Mouse (Mus musculus): ENCODE measurements at regions not wholly inside any gene's neighbourhood (a gene's known extent, or its start where the extent isn't known, plus 50 kb on each side); places are given as distances from the start of the nearest gene placed in this dataset.
A peak's percentile ranks its signal among the peaks of the same experiment; 100 is the strongest.

DNA sequence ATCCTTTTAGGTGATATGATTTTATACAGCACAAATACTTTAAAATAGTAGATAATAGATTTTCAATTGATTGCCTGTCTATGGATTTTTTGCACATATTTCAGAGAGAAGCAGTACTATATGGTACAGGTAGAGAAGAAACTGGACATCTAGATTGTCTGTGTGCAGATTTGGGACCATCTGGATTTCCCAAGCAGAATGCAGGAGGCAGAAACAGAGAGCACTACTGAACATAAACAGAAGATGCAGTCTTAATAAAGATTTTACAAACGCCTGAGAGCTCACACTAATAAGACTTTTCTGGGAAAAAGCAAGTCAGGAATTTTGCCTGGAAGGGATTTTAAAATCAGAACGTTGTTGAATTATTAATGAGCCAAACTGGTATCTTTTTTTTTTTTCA is 432.9 kb downstream of the Col11a1 start:
- WGBS = 36% methylated on average over 2 of the region's 2 CpGs
- no peak for ATAC-seq
- H3K9me3 ChIP-seq (ENCODE audit: low read length) = no peaks in the 10 kb centered on the region
- H3K4me3 ChIP-seq (ENCODE audit: low read length) = no peak overlapping the region
- no peak for DNase-seq (ENCODE audit: low spot score)
- no peak overlapping the region for H3K27ac ChIP-seq
- TF ChIP-seq CTCF (IDR thresholded peaks at IDR 0.05; ENCODE audit: low read depth) = no peak
- H3K27me3 ChIP-seq (ENCODE audit: insufficient read depth, low read length) = no peaks in the 10 kb centered on the region
- H3K9ac ChIP-seq (replicated peaks; ENCODE audit: low read length) = no peak overlapping the region
- H3K4me1 ChIP-seq (ENCODE audit: insufficient read depth, low read length) = no peaks in the 10 kb centered on the region
- no peak overlapping the region for H3K4me2 ChIP-seq (ENCODE audit: low read depth, low read length)
- no peaks in the 10 kb centered on the region for H3K36me3 ChIP-seq (ENCODE audit: insufficient read depth, low read length)

DNA sequence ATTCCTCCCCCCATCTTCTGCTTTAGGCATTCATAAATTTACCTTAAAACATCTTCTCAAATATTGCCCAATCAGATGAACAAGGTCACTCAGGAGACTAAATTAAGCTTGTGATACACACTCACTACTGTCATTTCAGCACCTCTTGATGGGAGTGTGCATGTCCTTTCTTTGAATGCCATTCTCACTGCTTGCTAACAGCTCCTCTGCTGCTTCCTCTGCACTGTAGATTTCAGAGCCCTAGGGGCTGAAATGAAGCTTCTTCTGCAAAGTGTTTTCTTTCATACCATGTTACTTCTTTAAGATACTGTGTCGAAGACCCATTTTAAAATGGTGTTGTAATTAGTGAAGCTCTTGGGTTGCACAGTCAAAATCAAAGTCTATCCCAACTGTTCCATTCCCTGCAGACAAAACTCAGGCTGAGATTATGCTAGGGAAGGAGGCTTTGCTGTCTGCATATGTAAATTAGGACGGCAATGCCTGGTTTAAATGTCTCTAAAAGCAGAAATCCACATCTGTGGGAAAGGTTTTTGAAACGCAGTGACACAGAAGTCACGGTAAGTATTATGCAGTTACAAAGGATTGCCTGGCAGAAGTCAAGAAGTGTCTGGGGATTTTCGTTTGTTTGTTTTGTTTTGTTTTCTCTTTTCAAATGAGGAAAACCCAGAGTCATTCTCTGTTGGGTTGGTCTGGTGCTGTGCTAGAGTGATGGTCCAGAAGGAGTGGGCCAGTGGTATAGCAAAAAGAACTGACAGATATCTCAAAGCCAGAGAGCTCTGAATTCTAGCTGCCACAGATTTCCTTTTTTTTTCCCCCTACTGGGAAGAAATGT is 433.6 kb downstream of the Col11a1 start:
- Histone ChIP-seq H3K9ac (replicated peaks; ENCODE audit: low read length) (no peak overlapping the region), H3K27ac (no peak overlapping the region), H3K27me3 (ENCODE audit: insufficient read depth, low read length) (no peaks in the 10 kb centered on the region), H3K4me3 (ENCODE audit: low read length) (no peak overlapping the region), H3K4me1 (ENCODE audit: insufficient read depth, low read length) (no peaks in the 10 kb centered on the region), H3K36me3 (ENCODE audit: insufficient read depth, low read length) (no peaks in the 10 kb centered on the region), H3K4me2 (ENCODE audit: low read depth, low read length) (no peak overlapping the region), H3K9me3 (ENCODE audit: low read length) (no peaks in the 10 kb centered on the region)
- ATAC-seq = no peak
- DNase-seq (ENCODE audit: low spot score) = peak; percentile 5
- no peak for TF ChIP-seq CTCF (IDR thresholded peaks at IDR 0.05; ENCODE audit: low read depth)
- WGBS = 41% methylated on average over 5 of the region's 5 CpGs

GRCm38 (mm10) chr3:114464546-114464888 is 434.2 kb downstream of the Col11a1 start:
- no peak for DNase-seq (ENCODE audit: low spot score)
- no peak for ATAC-seq
- H3K9me3 ChIP-seq (ENCODE audit: low read length) = no peaks in the 10 kb centered on the region
- H3K4me2 ChIP-seq (ENCODE audit: low read depth, low read length) = no peak overlapping the region
- WGBS = 80% methylated on average over 2 of the region's 2 CpGs
- no peaks in the 10 kb centered on the region for H3K4me1 ChIP-seq (ENCODE audit: insufficient read depth, low read length)
- no peaks in the 10 kb centered on the region for H3K27me3 ChIP-seq (ENCODE audit: insufficient read depth, low read length)
- no peak overlapping the region for H3K4me3 ChIP-seq (ENCODE audit: low read length)
- no peak overlapping the region for H3K27ac ChIP-seq
- no peak overlapping the region for H3K9ac ChIP-seq (replicated peaks; ENCODE audit: low read length)
- no peaks in the 10 kb centered on the region for H3K36me3 ChIP-seq (ENCODE audit: insufficient read depth, low read length)
- TF ChIP-seq CTCF (IDR thresholded peaks at IDR 0.05; ENCODE audit: low read depth) = no peak

- H3K27me3 ChIP-seq (ENCODE audit: insufficient read depth, low read length) = no peaks in the 10 kb centered on the region
- TF ChIP-seq CTCF (IDR thresholded peaks at IDR 0.05; ENCODE audit: low read depth) = no peak
- no peaks in the 10 kb centered on the region for H3K9me3 ChIP-seq (ENCODE audit: low read length)
- H3K4me2 ChIP-seq (ENCODE audit: low read depth, low read length) = no peak overlapping the region
- WGBS = 64% methylated on average over 2 of the region's 2 CpGs
- H3K27ac ChIP-seq = no peak overlapping the region
- ATAC-seq = no peak
- no peaks in the 10 kb centered on the region for H3K4me1 ChIP-seq (ENCODE audit: insufficient read depth, low read length)
- no peak for DNase-seq (ENCODE audit: low spot score)
- no peak overlapping the region for H3K4me3 ChIP-seq (ENCODE audit: low read length)
- no peaks in the 10 kb centered on the region for H3K36me3 ChIP-seq (ENCODE audit: insufficient read depth, low read length)
- no peak overlapping the region for H3K9ac ChIP-seq (replicated peaks; ENCODE audit: low read length)
Measured at GRCm38 (mm10) chr3:114483904-114484303, 420.0 kb upstream of the Olfm3 start.

- no peaks in the 10 kb centered on the region for H3K27me3 ChIP-seq (ENCODE audit: insufficient read depth, low read length)
- 61% methylated on average over 7 of the region's 7 CpGs for WGBS
- no peaks in the 10 kb centered on the region for H3K4me1 ChIP-seq (ENCODE audit: insufficient read depth, low read length)
- DNase-seq (ENCODE audit: low spot score) (peak; percentile 41), ATAC-seq (peak; percentile 75)
- no peak overlapping the region for H3K27ac ChIP-seq
- TF ChIP-seq CTCF (IDR thresholded peaks at IDR 0.05; ENCODE audit: low read depth) = no peak
- H3K4me3 ChIP-seq (ENCODE audit: low read length) = no peak overlapping the region
- no peak overlapping the region for H3K9ac ChIP-seq (replicated peaks; ENCODE audit: low read length)
- no peaks in the 10 kb centered on the region for H3K9me3 ChIP-seq (ENCODE audit: low read length)
- no peak overlapping the region for H3K4me2 ChIP-seq (ENCODE audit: low read depth, low read length)
- H3K36me3 ChIP-seq (ENCODE audit: insufficient read depth, low read length) = no peaks in the 10 kb centered on the region
Measured at GRCm38 (mm10) chr3:114507690-114508332, 396.1 kb upstream of the Olfm3 start.

DNA sequence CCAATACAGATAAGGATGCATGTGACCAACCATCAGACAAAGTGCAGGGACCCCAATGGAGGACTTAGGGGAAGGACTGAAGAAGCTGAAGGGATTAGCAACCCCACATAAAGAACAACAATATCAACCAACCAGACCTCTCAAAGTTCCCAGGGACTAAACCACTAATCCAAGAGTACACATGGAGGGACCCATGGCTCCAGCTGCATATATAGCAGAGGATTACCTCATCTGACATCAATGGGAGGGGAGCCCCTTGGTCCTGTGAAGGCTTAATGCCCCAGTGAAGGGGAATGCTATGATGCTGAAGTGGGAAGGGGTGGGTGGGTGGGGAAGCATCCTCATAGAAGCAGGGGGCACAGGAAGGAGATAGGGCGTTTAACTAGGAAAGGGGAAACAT is 388.6 kb upstream of the Olfm3 start:
- 50% methylated on average over 1 of the region's 1 CpGs for WGBS

DNA sequence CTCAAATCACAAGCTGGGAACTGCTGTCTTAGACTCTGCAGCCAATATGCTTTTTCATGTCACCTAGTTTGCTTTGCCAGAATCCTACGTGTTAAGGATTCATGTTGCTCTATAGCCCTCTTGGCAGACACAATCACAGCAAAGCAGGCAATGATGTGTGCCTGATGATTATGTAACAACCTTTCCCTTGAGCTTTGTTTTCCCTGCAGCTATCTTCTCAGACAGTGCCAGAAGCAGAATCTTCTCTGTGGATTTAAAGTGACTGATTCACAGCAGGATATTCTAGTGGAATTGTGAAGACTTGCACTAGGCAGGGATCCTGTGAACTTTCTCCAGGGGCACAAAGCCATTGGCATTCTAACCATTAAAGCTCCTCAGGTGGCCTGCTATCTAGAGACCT is 359.5 kb upstream of the Olfm3 start:
- no peak for TF ChIP-seq CTCF (IDR thresholded peaks at IDR 0.05; ENCODE audit: low read depth)
- Histone ChIP-seq H3K9me3 (ENCODE audit: low read length) (no peaks in the 10 kb centered on the region), H3K27me3 (ENCODE audit: insufficient read depth, low read length) (no peaks in the 10 kb centered on the region), H3K4me1 (ENCODE audit: insufficient read depth, low read length) (no peaks in the 10 kb centered on the region), H3K4me3 (ENCODE audit: low read length) (no peak overlapping the region), H3K9ac (replicated peaks; ENCODE audit: low read length) (no peak overlapping the region), H3K36me3 (ENCODE audit: insufficient read depth, low read length) (no peaks in the 10 kb centered on the region), H3K4me2 (ENCODE audit: low read depth, low read length) (no peak overlapping the region), H3K27ac (no peak overlapping the region)
- DNase-seq (ENCODE audit: low spot score) (peak; percentile 3), ATAC-seq (no peak)
- WGBS = 31% methylated on average over 1 of the region's 1 CpGs

More for the DNA sequence above, 388.6 kb upstream of the Olfm3 start:
- Histone ChIP-seq H3K4me3 (ENCODE audit: low read length) (no peak overlapping the region), H3K9me3 (ENCODE audit: low read length) (no peaks in the 10 kb centered on the region), H3K36me3 (ENCODE audit: insufficient read depth, low read length) (no peaks in the 10 kb centered on the region), H3K27me3 (ENCODE audit: insufficient read depth, low read length) (no peaks in the 10 kb centered on the region), H3K4me1 (ENCODE audit: insufficient read depth, low read length) (no peaks in the 10 kb centered on the region), H3K9ac (replicated peaks; ENCODE audit: low read length) (no peak overlapping the region), H3K4me2 (ENCODE audit: low read depth, low read length) (no peak overlapping the region), H3K27ac (no peak overlapping the region)
- ATAC-seq (no peak), DNase-seq (ENCODE audit: low spot score) (no peak)
- TF ChIP-seq CTCF (IDR thresholded peaks at IDR 0.05; ENCODE audit: low read depth) = no peak

Data from hindbrain, postnatal 0 days (tissue).